Mouse (Mus musculus): Measurements from ENCODE around the gene Zfp53.
"Not testable (repeated sequence)": the region's sequence is repeated elsewhere in the genome, so short reads cannot be mapped to it uniquely, and the experiment has no call there.

Gene Zfp53

GRCm38 (mm10) chr17:21488760-21489499, at the start of gene Zfp53:
TSS of gene Zfp53 (plus strand) at chr17:21488998.
- peak; percentile 99 for DNase-seq

- DNase-seq: no peak
These were observed 39.1 kb upstream of the Zfp53 start for GRCm38 (mm10) chr17:21449669-21450068.

- DNase-seq: peak; percentile 99
These were observed 38.6 kb upstream of the Zfp53 start, which contains the start of gene Zfp51 for GRCm38 (mm10) chr17:21450138-21450704. TSS of gene Zfp51 (plus strand) at chr17:21450374.

- DNase-seq: no peak
These were observed 25.2 kb upstream of the Zfp53 start for GRCm38 (mm10) chr17:21463550-21463949.

GRCm38 (mm10) chr17:21472032-21472652, 16.7 kb upstream of the Zfp53 start:
- DNase-seq: no peak

- DNase-seq: no peak
These were observed 16.0 kb upstream of the Zfp53 start for GRCm38 (mm10) chr17:21472653-21473307.

GRCm38 (mm10) chr17:21473362-21474190, 15.2 kb upstream of the Zfp53 start:
- DNase-seq: peak; percentile 85

- DNase-seq: peak; percentile 95
These were observed 14.1 kb upstream of the Zfp53 start for GRCm38 (mm10) chr17:21474729-21475128.

- DNase-seq: not testable (repeated sequence)
These were observed 13.5 kb upstream of the Zfp53 start for GRCm38 (mm10) chr17:21475290-21475689.

- DNase-seq: not testable (repeated sequence)
These were observed 12.4 kb upstream of the Zfp53 start for GRCm38 (mm10) chr17:21476351-21476750.

- not testable (repeated sequence) for DNase-seq
These were observed 10.6 kb upstream of the Zfp53 start for GRCm38 (mm10) chr17:21478103-21478777.

- DNase-seq: no peak
These were observed 753 bp downstream of the Zfp53 start for GRCm38 (mm10) chr17:21489500-21490001.

GRCm38 (mm10) chr17:21501365-21501764, 12.6 kb downstream of the Zfp53 start:
- no peak for DNase-seq

GRCm38 (mm10) chr17:21504524-21504923, 15.7 kb downstream of the Zfp53 start:
- no peak for DNase-seq

GRCm38 (mm10) chr17:21506258-21506657, 17.5 kb downstream of the Zfp53 start:
- DNase-seq: no peak

GRCm38 (mm10) chr17:21509756-21510155, 21.0 kb downstream of the Zfp53 start:
- DNase-seq: no peak

GRCm38 (mm10) chr17:21515403-21516105, 26.8 kb downstream of the Zfp53 start:
- peak; percentile 94 for DNase-seq

- DNase-seq: peak; percentile 98
These were observed 27.7 kb downstream of the Zfp53 start for GRCm38 (mm10) chr17:21516201-21517129.

- DNase-seq: no peak
These were observed 28.4 kb downstream of the Zfp53 start for GRCm38 (mm10) chr17:21517130-21517671.

GRCm38 (mm10) chr17:21526270-21526669, 37.5 kb downstream of the Zfp53 start:
- no peak for DNase-seq

All from heart, adult 11 months (tissue).